Mouse (Mus musculus): ENCODE data around the gene Stac. TPM values are rescaled to one million over a fixed set of nuclear protein-coding genes. Genes with fewer than 3 reads are reported as not detected.

The Stac gene
- polyA plus RNA-seq, 1 experiment from 2014 or later: 1.2 TPM

DNA sequence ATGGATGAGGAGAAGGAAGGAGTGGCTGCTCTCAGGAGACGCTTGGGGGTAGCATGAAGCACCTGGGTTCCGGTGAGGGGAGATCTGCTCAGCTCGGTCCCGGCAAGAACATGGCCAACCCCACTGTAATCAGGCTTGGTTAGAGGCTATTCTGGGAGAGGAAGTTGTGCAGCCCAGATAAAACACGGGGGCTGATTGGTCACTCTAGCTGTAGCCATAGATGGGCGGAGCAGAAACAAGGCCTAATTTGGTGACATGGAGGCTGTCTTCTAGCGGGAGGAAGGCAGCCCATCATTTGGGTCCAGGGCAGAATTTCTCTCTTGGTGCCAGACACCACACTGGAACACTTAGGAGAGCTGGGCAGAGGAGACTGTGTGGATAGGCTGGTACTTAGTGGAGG is 167.9 kb downstream of the Stac start:
- no peak for ATAC-seq (ENCODE audit: insufficient number of reproducible peaks, low FRiP score, low TSS enrichment, low read depth)
- H3K9me3 ChIP-seq (ENCODE audit: control insufficient read depth, low read length): no peaks in the 10 kb centered on the region
- no peak overlapping the region for H3K27ac ChIP-seq (replicated peaks; ENCODE audit: low read depth, low read length)
- no peak overlapping the region for H3K4me3 ChIP-seq (ENCODE audit: low read depth, low read length)
- 93% methylated on average over 7 of the region's 7 CpGs for WGBS
- H3K27me3 ChIP-seq (ENCODE audit: control insufficient read depth, insufficient read depth, low read length): no peaks in the 10 kb centered on the region
- H3K36me3 ChIP-seq (ENCODE audit: control insufficient read depth, insufficient read depth, low read length): no peaks in the 10 kb centered on the region
- no peak overlapping the region for H3K9ac ChIP-seq (ENCODE audit: low read length)
- H3K4me1 ChIP-seq (ENCODE audit: control insufficient read depth, insufficient read depth, low read length): no peaks in the 10 kb centered on the region
- no peak overlapping the region for H3K4me2 ChIP-seq (ENCODE audit: low read depth, severe bottlenecking)
- DNase-seq (ENCODE audit: low spot score): no peak

DNA sequence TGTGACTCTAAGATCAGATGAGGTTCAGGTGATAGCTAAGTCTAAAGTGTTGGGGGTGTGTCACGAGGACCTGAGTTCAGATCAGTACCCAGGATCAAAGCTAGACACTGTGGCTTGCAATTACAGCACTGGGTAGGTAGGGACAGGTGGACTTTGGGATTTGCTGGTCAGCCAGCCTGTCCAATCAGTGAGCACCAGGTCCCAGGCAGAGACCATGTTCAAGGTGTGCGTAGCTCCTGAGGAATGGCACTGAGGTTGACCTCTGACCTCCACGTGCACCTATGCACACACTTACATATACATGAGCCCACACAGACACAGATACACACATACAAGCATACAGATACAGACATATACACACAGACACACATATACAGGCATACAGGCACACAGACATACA is 174.6 kb downstream of the Stac start:
- Histone ChIP-seq H3K4me3 (ENCODE audit: low read depth, low read length) (no peak overlapping the region), H3K4me1 (ENCODE audit: control insufficient read depth, insufficient read depth, low read length) (no peaks in the 10 kb centered on the region), H3K9ac (ENCODE audit: low read length) (no peak overlapping the region), H3K27ac (replicated peaks; ENCODE audit: low read depth, low read length) (no peak overlapping the region), H3K27me3 (ENCODE audit: control insufficient read depth, insufficient read depth, low read length) (no peaks in the 10 kb centered on the region), H3K9me3 (ENCODE audit: control insufficient read depth, low read length) (no peaks in the 10 kb centered on the region), H3K4me2 (ENCODE audit: low read depth, severe bottlenecking) (no peak overlapping the region), H3K36me3 (ENCODE audit: control insufficient read depth, insufficient read depth, low read length) (no peaks in the 10 kb centered on the region)
- ATAC-seq (ENCODE audit: insufficient number of reproducible peaks, low FRiP score, low TSS enrichment, low read depth) (no peak), DNase-seq (ENCODE audit: low spot score) (no peak)
- 83% methylated on average over 3 of the region's 3 CpGs for WGBS

DNA sequence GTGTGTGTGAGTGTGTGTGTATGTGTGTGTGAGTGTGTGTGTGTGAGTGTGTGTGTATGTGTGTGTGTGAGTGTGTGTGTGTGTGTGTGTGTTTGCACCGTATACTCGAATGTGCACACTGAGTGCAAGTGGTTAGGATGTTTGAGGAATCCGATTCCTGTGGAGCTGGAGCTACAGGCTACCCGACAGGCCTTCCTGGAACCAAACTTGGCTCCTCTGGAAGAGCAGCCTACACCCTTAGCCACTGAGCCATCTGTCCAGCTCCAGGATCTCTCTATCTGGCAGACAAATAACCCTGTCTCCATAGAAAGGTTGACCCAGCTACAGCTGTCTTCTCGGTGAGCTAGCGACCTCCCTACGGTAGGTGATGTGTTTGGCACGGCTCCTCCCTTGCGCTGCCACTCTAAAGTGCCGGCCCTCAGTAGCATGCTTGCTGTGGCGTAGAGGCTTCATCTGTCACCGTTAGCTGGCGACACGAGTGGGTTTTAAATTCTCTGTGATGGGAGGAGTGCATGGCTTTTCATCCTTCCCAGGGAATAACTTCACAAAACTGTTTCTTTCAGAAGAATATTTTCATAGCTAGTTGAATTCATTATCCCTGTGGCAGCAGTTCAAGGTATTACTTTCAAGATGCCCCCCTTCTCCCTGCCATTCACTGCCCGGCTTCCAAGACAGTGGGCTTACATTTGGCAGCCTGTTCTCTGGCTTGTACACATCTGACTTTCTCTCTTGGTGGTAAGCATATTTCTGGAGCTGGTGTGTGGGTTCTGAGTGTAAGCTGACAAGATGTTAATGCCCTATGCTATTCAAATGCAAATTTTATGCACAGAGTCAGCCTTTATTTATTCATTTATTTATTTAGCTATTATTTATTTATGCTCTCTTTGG is 175.3 kb downstream of the Stac start:
- H3K4me2 ChIP-seq (ENCODE audit: low read depth, severe bottlenecking): no peak overlapping the region
- H3K27me3 ChIP-seq (ENCODE audit: control insufficient read depth, insufficient read depth, low read length): no peaks in the 10 kb centered on the region
- H3K27ac ChIP-seq (replicated peaks; ENCODE audit: low read depth, low read length): no peak overlapping the region
- ATAC-seq (ENCODE audit: insufficient number of reproducible peaks, low FRiP score, low TSS enrichment, low read depth) (no peak), DNase-seq (ENCODE audit: low spot score) (no peak)
- WGBS: 83% methylated on average over 15 of the region's 15 CpGs
- H3K4me3 ChIP-seq (ENCODE audit: low read depth, low read length): no peak overlapping the region
- H3K4me1 ChIP-seq (ENCODE audit: control insufficient read depth, insufficient read depth, low read length): no peaks in the 10 kb centered on the region
- H3K9ac ChIP-seq (ENCODE audit: low read length): no peak overlapping the region
- H3K9me3 ChIP-seq (ENCODE audit: control insufficient read depth, low read length): no peaks in the 10 kb centered on the region
- no peaks in the 10 kb centered on the region for H3K36me3 ChIP-seq (ENCODE audit: control insufficient read depth, insufficient read depth, low read length)
